Mouse (Mus musculus) adrenal gland, adult 18-20 months (tissue): ENCODE results near the gene Lrtm2. TPM values are rescaled to one million over a fixed set of nuclear protein-coding genes. Genes with fewer than 3 reads are reported as not detected.

ENCODE experiments used
- DNase-seq, 2 experiments: peaks; one replicate each; pipeline ENCODE4 v3.0.0; 2021 to 2022; ENCODE audit warnings: low spot score in 2 of 2
- total RNA-seq, 2 experiments: library from RNA; stranded (reverse); gene quantifications; 1 replicate in 1 of 2; 2 replicates in 1 of 2; pipeline ENCODE4 v1.2.3; 2021

Lrtm2 gene
- total RNA-seq, 2 experiments from 2014 or later, result 0.27 TPM; not detected in 1

DNA sequence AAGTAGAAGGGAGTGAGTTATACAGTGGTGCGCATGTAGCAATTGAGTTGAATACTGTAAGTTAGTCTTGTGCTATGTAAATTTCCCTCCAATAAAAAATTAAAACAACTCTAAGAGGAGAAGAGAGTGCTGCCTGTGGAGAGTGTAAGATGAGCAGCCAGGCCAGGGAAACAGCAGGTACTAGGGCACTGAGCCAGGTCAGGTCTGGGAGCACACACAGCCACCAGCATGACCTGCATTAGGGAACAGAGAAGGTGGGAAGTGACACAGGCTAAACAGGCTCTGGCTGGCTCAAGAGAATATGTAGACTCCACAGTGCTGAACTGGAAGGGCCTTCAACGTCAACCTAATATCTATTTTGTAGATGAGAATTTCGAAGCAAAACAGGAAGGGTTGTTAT is 29.3 kb downstream of the Lrtm2 start:
- no peak for DNase-seq

DNA sequence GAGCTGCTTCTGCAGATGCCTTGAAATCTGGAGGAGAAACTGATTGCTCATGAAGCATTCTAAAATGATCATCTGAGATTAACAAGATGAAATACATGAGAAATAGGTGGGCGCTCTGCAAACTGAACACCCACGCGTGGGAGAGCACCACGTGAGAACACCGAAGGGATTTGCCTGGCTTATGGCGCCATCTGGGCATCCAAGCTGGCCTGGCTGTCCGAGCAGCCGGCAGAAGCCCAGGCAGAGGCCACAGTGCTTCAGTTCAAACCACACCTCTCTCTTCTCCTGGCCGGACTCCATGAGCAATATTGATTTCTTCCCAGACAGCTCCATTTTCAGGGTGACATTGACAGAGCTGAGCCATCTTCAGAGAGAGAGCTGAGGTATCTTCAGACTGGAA is 49.8 kb downstream of the Lrtm2 start:
- no peak for DNase-seq

- DNase-seq, result no peak
These were observed 53.9 kb downstream of the Lrtm2 start for GRCm38 (mm10) chr6:119276713-119277112.

Other genes starting within 250 kb of the Lrtm2 start
- 10 to 100 TPM in 1 of 2 experiments, 1 to 10 TPM in 1; 7.9 to 10.7 TPM for gene Dcp1b, start 155.5 kb downstream of the Lrtm2 start, total RNA-seq
- 10 to 100 TPM; 66.4 to 84.0 TPM for gene Cacna1c, start 134.3 kb downstream of the Lrtm2 start, total RNA-seq
- not detected for gene Cacna2d4, start 94.2 kb downstream of the Lrtm2 start, total RNA-seq
- gene Adipor2, start 86.9 kb upstream of the Lrtm2 start, total RNA-seq, result 100 to 1,000 TPM; 191 to 229 TPM
- 10 to 100 TPM; 31.7 to 34.1 TPM for gene Fbxl14, start 148.9 kb upstream of the Lrtm2 start, total RNA-seq
- 1 to 10 TPM; 1.1 to 1.2 TPM for gene Wnt5b, start 213.6 kb upstream of the Lrtm2 start, total RNA-seq